Mouse (Mus musculus) kidney, adult 2 months (tissue): ENCODE results near the gene Dio1.

ENCODE experiments used
- CTCF ChIP-seq: fragments of 200-500 bp; conservative IDR thresholded peaks from 2 replicates; pipeline ENCODE4 v1.5.1; 2011; ENCODE audit warnings: low read depth, mild to moderate bottlenecking, control low read depth, low read length, moderate library complexity, mixed read lengths; ENCODE audit not compliant: insufficient read depth, insufficient read length
- POLR2A ChIP-seq: fragments of 200-500 bp; IDR thresholded peaks from one replicate; pipeline ENCODE4 v1.6.1; 2011; ENCODE audit warnings: low read depth, low read length, control low read depth

DNA sequence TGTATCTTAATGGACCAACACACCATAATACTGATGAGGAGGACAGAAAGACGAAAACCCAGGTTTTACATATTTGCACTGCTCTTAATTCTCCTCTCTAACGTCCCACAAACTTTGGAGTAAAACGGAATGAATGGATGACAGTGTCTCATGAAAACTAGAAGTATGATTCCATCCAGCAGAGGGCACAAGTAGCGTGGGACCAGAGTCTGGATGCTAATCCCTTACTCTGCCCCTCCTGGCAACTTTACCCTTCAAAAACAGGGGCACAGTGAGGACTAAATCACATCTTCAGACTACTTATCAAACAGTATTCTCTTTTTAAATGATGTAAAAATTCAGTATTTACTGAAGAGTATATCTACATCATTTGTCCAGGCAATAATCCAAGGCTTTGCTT, 56.5 kb downstream of the Dio1 start:
- peak; percentile 66 for TF ChIP-seq CTCF
- no peak for TF ChIP-seq POLR2A
